Mouse (Mus musculus) megakaryocyte, embryonic 14.5 days (primary cell): ENCODE data around the gene Kcne3. TPM values are rescaled to one million over a fixed set of nuclear protein-coding genes. Genes with fewer than 3 reads are reported as not detected.

Source experiments
- H3K27me3 ChIP-seq: replicated peaks from 2 replicates; pipeline ENCODE3; 2012; ENCODE audit warnings: inconsistent platforms
- H3K36me3 ChIP-seq: replicated peaks from 2 replicates; pipeline ENCODE3; 2012; ENCODE audit warnings: low read length, inconsistent platforms, mixed read lengths
- H3K4me1 ChIP-seq: 2 replicates; pipeline ENCODE4 v1.6.1; 2012; ENCODE audit warnings: inconsistent platforms
- H3K4me3 ChIP-seq: replicated peaks from 2 replicates; pipeline ENCODE3; 2012; ENCODE audit warnings: moderate library complexity, mild to moderate bottlenecking, inconsistent platforms
- H3K9me3 ChIP-seq: 2 replicates; pipeline ENCODE4 v1.6.1; 2012; ENCODE audit warnings: inconsistent platforms
- FLI1 ChIP-seq: IDR thresholded peaks from 2 replicates; pipeline ENCODE4 v1.6.1; 2012; ENCODE audit warnings: low read length, inconsistent platforms, mixed read lengths
- GATA1 ChIP-seq: IDR thresholded peaks from 3 replicates; pipeline ENCODE4 v1.6.1; 2012; ENCODE audit warnings: mixed read lengths, low read length, inconsistent platforms, borderline replicate concordance
- polyA plus RNA-seq: library from polyadenylated mRNA; stranded (reverse); fragments of >175 nt; gene quantifications from 2 replicates; pipeline ENCODE4 v1.2.3, GENCODE M21; 2012; ENCODE audit warnings: low replicate concordance; ENCODE audit not compliant: insufficient read depth

Gene Kcne3
- polyA plus RNA-seq, 1 experiment = not detected

- no peaks in the 10 kb centered on the region for H3K27me3 ChIP-seq
- peak overlapping the region; percentile 1 for H3K4me3 ChIP-seq
- H3K4me1 ChIP-seq = peaks cover 52% of the 10 kb centered on the region
- TF ChIP-seq FLI1 = no peak
- TF ChIP-seq GATA1 = no peak
- H3K9me3 ChIP-seq = no peaks in the 10 kb centered on the region
- H3K36me3 ChIP-seq = peaks cover 16% of the 10 kb centered on the region
These were observed 54.3 kb downstream of the Kcne3 start for GRCm38 (mm10) chr7:100230646-100231045.

- no peaks in the 10 kb centered on the region for H3K9me3 ChIP-seq
- H3K27me3 ChIP-seq = no peaks in the 10 kb centered on the region
- no peak for TF ChIP-seq GATA1
- TF ChIP-seq FLI1 = no peak
- H3K4me3 ChIP-seq = peak overlapping the region; percentile 62
- peaks cover 47% of the 10 kb centered on the region for H3K4me1 ChIP-seq
- peaks cover 16% of the 10 kb centered on the region for H3K36me3 ChIP-seq
These were observed 55.4 kb downstream of the Kcne3 start for GRCm38 (mm10) chr7:100231661-100232060.

- no peak for TF ChIP-seq FLI1
- TF ChIP-seq GATA1 = no peak
- Histone ChIP-seq H3K4me1 (peaks cover 52% of the 10 kb centered on the region), H3K9me3 (no peaks in the 10 kb centered on the region), H3K4me3 (peak overlapping the region; percentile 64), H3K36me3 (peaks cover 16% of the 10 kb centered on the region), H3K27me3 (no peaks in the 10 kb centered on the region)
These were observed 57.4 kb downstream of the Kcne3 start for GRCm38 (mm10) chr7:100233681-100234080.

Other genes starting within 250 kb of the Kcne3 start
- 0.82 and 0.87 TPM in 2 replicates for gene Rnf169, start 196.1 kb upstream of the Kcne3 start, polyA plus RNA-seq
- gene Chrdl2, start 170.3 kb upstream of the Kcne3 start, polyA plus RNA-seq = 0.15 TPM in 1 of 2 replicates, not detected in the other
- gene Pold3, start 54.9 kb upstream of the Kcne3 start, polyA plus RNA-seq = 5.7 TPM in 1 of 2 replicates, not detected in the other
- gene Lipt2, start 17.2 kb upstream of the Kcne3 start, polyA plus RNA-seq = 2.3 and 3.1 TPM in 2 replicates
- gene Pgm2l1, start 50.9 kb downstream of the Kcne3 start, polyA plus RNA-seq = 8.0 and 21.0 TPM in 2 replicates
- gene P4ha3, start 109.0 kb downstream of the Kcne3 start, polyA plus RNA-seq = 0.22 TPM in 1 of 2 replicates, not detected in the other
- 3.6 and 10.7 TPM in 2 replicates for gene C2cd3, start 195.7 kb downstream of the Kcne3 start, polyA plus RNA-seq
- gene Ppme1, start 195.8 kb downstream of the Kcne3 start, polyA plus RNA-seq = 14.3 and 41.4 TPM in 2 replicates